Mouse (Mus musculus) lung, postnatal 0 days (tissue): ENCODE measurements around the gene Jade1.

Source experiments
- CTCF ChIP-seq: IDR thresholded peaks from 2 replicates; pipeline ENCODE4 v1.5.1; 2016; ENCODE audit warnings: antibody characterized with exemption, mild to moderate bottlenecking
- EP300 ChIP-seq: IDR thresholded peaks from 2 replicates; pipeline ENCODE4 v1.6.1; 2016; ENCODE audit warnings: antibody characterized with exemption, mild to moderate bottlenecking, control low read depth

DNA sequence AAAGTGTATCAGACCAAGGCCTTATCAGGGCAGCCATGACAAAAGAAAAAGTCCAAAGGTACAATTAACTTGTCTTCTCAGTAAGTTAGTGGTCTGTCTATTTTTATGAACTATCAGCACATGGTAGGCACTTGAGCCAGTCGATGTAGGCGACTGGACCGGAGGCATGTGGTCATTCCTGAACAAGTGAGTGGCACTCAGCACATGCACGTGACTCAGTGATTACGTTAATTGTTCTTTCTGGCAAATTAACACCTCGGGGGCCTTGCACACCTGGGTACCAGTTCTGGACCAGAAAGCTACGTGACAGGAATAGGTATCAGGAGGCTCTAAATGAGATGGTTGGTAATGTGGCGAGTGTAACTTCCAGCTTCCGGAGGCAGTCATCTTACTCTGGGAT is 51.5 kb downstream of the Jade1 start:
- TF ChIP-seq CTCF: no peak
- TF ChIP-seq EP300: no peak
